Mouse (Mus musculus): ENCODE data around the gene Slc9c1. TPM values are rescaled to one million over a fixed set of nuclear protein-coding genes. Genes with fewer than 3 reads are reported as not detected.

Gene Slc9c1
- polyA plus RNA-seq, 1 experiment, result not detected

DNA sequence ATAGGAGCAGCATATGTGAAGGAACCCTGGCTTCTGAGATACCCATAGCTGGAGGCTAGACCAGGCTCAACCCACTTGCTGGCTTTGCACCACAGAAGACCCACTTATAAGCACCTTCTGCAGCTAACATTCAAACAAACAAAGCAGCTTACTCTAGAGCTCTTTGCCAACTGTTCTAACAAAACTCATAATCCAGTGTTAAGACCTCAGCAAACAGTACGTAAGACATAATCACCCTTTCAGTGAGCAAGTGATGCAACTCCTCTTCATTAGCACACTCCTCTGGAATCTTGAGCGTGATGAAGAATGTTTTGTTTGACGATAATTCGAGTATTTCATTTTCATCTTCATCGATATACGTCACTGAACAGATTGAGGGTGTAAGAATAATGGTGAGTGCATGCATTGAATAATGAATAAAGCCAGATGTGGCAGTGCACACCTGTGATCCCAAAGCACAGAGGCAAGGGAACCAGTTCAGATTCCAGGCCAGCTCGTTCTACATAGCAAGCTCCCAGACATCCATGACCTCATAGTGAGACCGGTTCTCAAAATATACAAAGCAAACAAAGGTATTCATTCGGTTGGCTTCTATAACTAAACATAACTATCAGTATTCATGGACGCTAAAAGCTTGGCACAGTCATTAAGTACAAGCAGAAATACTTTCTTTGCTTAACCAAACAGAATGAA is 105.1 kb downstream of the Slc9c1 start:
- TF ChIP-seq CTCF (IDR thresholded peaks at IDR 0.05; ENCODE audit: insufficient read depth, low read length) (no peak), POLR2A (IDR thresholded peaks at IDR 0.05; ENCODE audit: borderline replicate concordance, extremely low read depth, low read depth, low read length) (no peak)
- Histone ChIP-seq H3K4me1 (ENCODE audit: control insufficient read depth, insufficient read depth, low read length) (no peaks in the 10 kb centered on the region), H3K4me3 (replicated peaks; ENCODE audit: extremely low read depth, low read depth, low read length) (no peak overlapping the region)
- DNase-seq, result no peak
- 50% methylated on average over 10 of the region's 10 CpGs for WGBS

GRCm38 (mm10) chr16:45641301-45641700 is 106.2 kb downstream of the Slc9c1 start:
- no peak for TF ChIP-seq POLR2A (IDR thresholded peaks at IDR 0.05; ENCODE audit: borderline replicate concordance, extremely low read depth, low read depth, low read length)
- no peak for TF ChIP-seq CTCF (IDR thresholded peaks at IDR 0.05; ENCODE audit: insufficient read depth, low read length)
- H3K4me3 ChIP-seq (replicated peaks; ENCODE audit: extremely low read depth, low read depth, low read length), result no peak overlapping the region
- DNase-seq, result no peak
- 46% methylated on average over 3 of the region's 3 CpGs for WGBS
- H3K4me1 ChIP-seq (ENCODE audit: control insufficient read depth, insufficient read depth, low read length), result no peaks in the 10 kb centered on the region

- 80% methylated on average over 3 of the region's 3 CpGs for WGBS
- no peak for DNase-seq
- H3K4me1 ChIP-seq (ENCODE audit: control insufficient read depth, insufficient read depth, low read length), result no peaks in the 10 kb centered on the region
Observed at GRCm38 (mm10) chr16:45643944-45644343, 108.8 kb downstream of the Slc9c1 start.

GRCm38 (mm10) chr16:45644380-45644779 is 109.3 kb downstream of the Slc9c1 start:
- no peak for DNase-seq

More at GRCm38 (mm10) chr16:45643944-45644343, 108.8 kb downstream of the Slc9c1 start:
- H3K4me3 ChIP-seq (replicated peaks; ENCODE audit: extremely low read depth, low read depth, low read length), result no peak overlapping the region
- TF ChIP-seq CTCF (IDR thresholded peaks at IDR 0.05; ENCODE audit: insufficient read depth, low read length) (no peak), POLR2A (IDR thresholded peaks at IDR 0.05; ENCODE audit: borderline replicate concordance, extremely low read depth, low read depth, low read length) (no peak)

GRCm38 (mm10) chr16:45651497-45651896 is 116.4 kb downstream of the Slc9c1 start:
- H3K4me1 ChIP-seq (ENCODE audit: control insufficient read depth, insufficient read depth, low read length), result no peaks in the 10 kb centered on the region

More at GRCm38 (mm10) chr16:45644380-45644779, 109.3 kb downstream of the Slc9c1 start:
- Histone ChIP-seq H3K4me1 (ENCODE audit: control insufficient read depth, insufficient read depth, low read length) (no peaks in the 10 kb centered on the region), H3K4me3 (replicated peaks; ENCODE audit: extremely low read depth, low read depth, low read length) (no peak overlapping the region)
- WGBS, result 30% methylated on average over 6 of the region's 6 CpGs
- TF ChIP-seq POLR2A (IDR thresholded peaks at IDR 0.05; ENCODE audit: borderline replicate concordance, extremely low read depth, low read depth, low read length), result no peak
- TF ChIP-seq CTCF (IDR thresholded peaks at IDR 0.05; ENCODE audit: insufficient read depth, low read length), result no peak

GRCm38 (mm10) chr16:45653009-45653933 is 118.2 kb downstream of the Slc9c1 start:
- no peak for DNase-seq
- Histone ChIP-seq H3K4me3 (replicated peaks; ENCODE audit: extremely low read depth, low read depth, low read length) (no peak overlapping the region), H3K4me1 (ENCODE audit: control insufficient read depth, insufficient read depth, low read length) (no peaks in the 10 kb centered on the region)
- TF ChIP-seq CTCF (IDR thresholded peaks at IDR 0.05; ENCODE audit: insufficient read depth, low read length), result no peak
- TF ChIP-seq POLR2A (IDR thresholded peaks at IDR 0.05; ENCODE audit: borderline replicate concordance, extremely low read depth, low read depth, low read length), result no peak
- WGBS, result 26% methylated on average over 17 of the region's 17 CpGs

More at GRCm38 (mm10) chr16:45651497-45651896, 116.4 kb downstream of the Slc9c1 start:
- WGBS, result 26% methylated on average over 2 of the region's 2 CpGs
- TF ChIP-seq POLR2A (IDR thresholded peaks at IDR 0.05; ENCODE audit: borderline replicate concordance, extremely low read depth, low read depth, low read length) (no peak), CTCF (IDR thresholded peaks at IDR 0.05; ENCODE audit: insufficient read depth, low read length) (no peak)
- DNase-seq, result no peak
- no peak overlapping the region for H3K4me3 ChIP-seq (replicated peaks; ENCODE audit: extremely low read depth, low read depth, low read length)

DNA sequence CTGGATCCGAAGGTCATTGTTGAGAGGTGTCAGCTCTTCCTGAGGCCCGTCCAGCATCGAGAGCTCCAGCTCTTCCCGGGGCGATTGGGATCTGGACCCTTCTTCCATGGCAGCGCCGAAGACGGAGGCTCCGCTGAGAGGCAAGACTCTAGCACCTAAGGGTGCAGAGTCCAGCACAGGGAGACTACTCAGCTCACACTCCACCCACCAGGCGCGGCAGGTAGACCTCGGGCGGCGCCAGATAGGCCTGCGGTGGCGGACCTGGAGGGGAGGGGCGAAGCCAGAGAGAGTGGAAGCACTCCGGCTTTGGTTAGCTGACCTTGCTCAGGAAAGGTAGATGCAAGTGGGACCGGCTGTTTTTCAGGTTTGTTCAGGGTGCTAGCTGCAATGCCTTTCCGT is 118.8 kb downstream of the Slc9c1 start, which contains the start of gene BC016579:
TSS of gene BC016579 (minus strand) at position 135 of the 399 bp plus-strand sequence.
- H3K4me3 ChIP-seq (replicated peaks; ENCODE audit: extremely low read depth, low read depth, low read length), result peak within 1 kb of the TSS; percentile 30
- 12% methylated on average over 20 of the region's 20 CpGs for WGBS
- TF ChIP-seq POLR2A (IDR thresholded peaks at IDR 0.05; ENCODE audit: borderline replicate concordance, extremely low read depth, low read depth, low read length), result no peak
- no peak for TF ChIP-seq CTCF (IDR thresholded peaks at IDR 0.05; ENCODE audit: insufficient read depth, low read length)
- DNase-seq, result peak; percentile 43
- no peaks in the 10 kb centered on the region for H3K4me1 ChIP-seq (ENCODE audit: control insufficient read depth, insufficient read depth, low read length)

DNA sequence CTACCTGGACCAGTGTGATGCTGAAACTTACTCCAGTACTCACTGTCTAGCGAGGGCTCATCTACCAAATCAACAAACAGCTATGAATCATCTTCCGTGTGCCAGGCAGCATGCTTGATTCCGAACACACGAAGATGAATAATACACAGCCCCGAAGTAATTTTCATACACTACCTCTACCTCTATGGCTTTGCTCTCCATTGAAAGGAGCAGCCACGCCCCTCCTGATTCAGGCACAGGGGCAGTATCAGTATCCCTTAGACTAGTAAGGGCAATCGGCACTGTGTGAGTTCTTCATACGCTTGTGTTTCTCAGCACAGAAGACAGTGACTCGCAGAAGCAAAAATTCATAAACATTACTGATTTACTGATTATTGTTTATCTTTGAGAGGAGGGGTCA is 119.4 kb downstream of the Slc9c1 start:
- Histone ChIP-seq H3K4me1 (ENCODE audit: control insufficient read depth, insufficient read depth, low read length) (no peaks in the 10 kb centered on the region), H3K4me3 (replicated peaks; ENCODE audit: extremely low read depth, low read depth, low read length) (no peak overlapping the region)
- TF ChIP-seq CTCF (IDR thresholded peaks at IDR 0.05; ENCODE audit: insufficient read depth, low read length), result no peak
- TF ChIP-seq POLR2A (IDR thresholded peaks at IDR 0.05; ENCODE audit: borderline replicate concordance, extremely low read depth, low read depth, low read length), result no peak
- WGBS, result 77% methylated on average over 9 of the region's 9 CpGs
- DNase-seq, result no peak

Other genes starting within 250 kb of the Slc9c1 start
- 207 and 212 TPM in 2 replicates for gene Cd200, start 126.3 kb upstream of the Slc9c1 start, polyA plus RNA-seq (2012; rRNA removed)
- gene Gm609, start 42.3 kb upstream of the Slc9c1 start, polyA plus RNA-seq (2012; rRNA removed), result 0.05 TPM in 1 of 2 replicates, not detected in the other
- gene Gm17783, start 3.3 kb upstream of the Slc9c1 start, polyA plus RNA-seq (2012; rRNA removed), result not detected in 2 replicates
- gene Gcsam, start 75.1 kb downstream of the Slc9c1 start, polyA plus RNA-seq (2012; rRNA removed), result 0.30 and 0.41 TPM in 2 replicates
- gene BC016579, start 118.8 kb downstream of the Slc9c1 start, polyA plus RNA-seq (2012; rRNA removed), result 0.05 and 0.17 TPM in 2 replicates
- 0.06 TPM in 1 of 2 replicates, not detected in the other for gene Tmprss7, start 158.3 kb downstream of the Slc9c1 start, polyA plus RNA-seq (2012; rRNA removed)
- gene Tagln3, start 189.3 kb downstream of the Slc9c1 start, polyA plus RNA-seq (2012; rRNA removed), result 0.58 and 1.1 TPM in 2 replicates
- gene Abhd10, start 207.6 kb downstream of the Slc9c1 start, polyA plus RNA-seq (2012; rRNA removed), result 5.4 and 7.2 TPM in 2 replicates